Mouse (Mus musculus): ENCODE data around the gene Prkar1b. TPM values are rescaled to one million over a fixed set of nuclear protein-coding genes. Genes with fewer than 3 reads are reported as not detected.
A peak's percentile ranks its signal among the peaks of the same experiment; 100 is the strongest.

The Prkar1b gene
- polyA plus RNA-seq, 1 experiment: 5.4 TPM

DNA sequence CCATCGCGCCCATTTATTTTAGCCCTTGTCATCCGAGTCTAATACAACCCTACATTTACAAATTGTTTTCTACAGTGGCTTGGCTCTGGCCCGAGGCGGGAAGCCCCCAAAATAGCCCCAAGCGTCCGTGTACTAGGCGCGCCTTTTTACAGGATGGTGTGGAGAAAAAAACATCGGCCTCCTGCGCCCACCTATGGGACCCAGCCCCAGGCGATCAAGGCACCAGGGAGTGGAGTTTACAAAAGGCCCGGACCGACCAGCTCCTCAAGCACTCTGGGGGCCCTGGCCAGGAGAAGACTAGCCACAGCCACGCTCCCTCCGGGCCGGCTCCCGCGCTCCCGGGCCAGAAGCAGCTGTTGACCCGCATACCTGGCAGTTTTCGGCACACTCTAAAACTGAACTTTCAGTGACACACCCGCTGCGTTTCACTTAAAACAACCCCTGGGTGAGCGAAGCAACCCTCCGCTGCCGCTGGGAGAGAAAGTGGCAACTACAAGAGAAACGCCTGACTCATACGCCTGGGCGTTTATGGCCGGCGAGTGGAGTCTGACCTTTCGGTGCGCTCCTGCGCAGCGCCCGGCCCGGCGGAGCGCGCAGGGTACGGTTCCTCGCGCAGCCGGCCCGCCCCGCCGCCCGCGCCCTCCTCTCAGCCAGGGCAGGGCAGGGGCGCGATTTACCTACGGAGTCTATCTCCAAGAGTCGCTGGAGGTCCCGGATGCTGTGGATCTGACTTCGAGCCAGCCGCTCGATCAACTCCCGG, 157.0 kb downstream of the Prkar1b start:
- H3K27me3 ChIP-seq (ENCODE audit: control insufficient read depth, insufficient read depth, low read length): peaks cover 4% of the 10 kb centered on the region
- no peak overlapping the region for H3K27ac ChIP-seq (ENCODE audit: control insufficient read depth, insufficient read depth, low read depth, low read length)
- peak overlapping the region; percentile 88 for H3K4me3 ChIP-seq (ENCODE audit: control insufficient read depth, low read depth, low read length)
- TF ChIP-seq POLR2A (IDR thresholded peaks at IDR 0.05; ENCODE audit: control insufficient read depth, low read depth, low read length) (no peak), CTCF (IDR thresholded peaks at IDR 0.05; ENCODE audit: control insufficient read depth, insufficient read depth, insufficient replicate concordance, low read depth, low read length) (no peak)
- H3K4me1 ChIP-seq (ENCODE audit: control insufficient read depth, insufficient read depth, low read length): peaks cover 33% of the 10 kb centered on the region
- no peaks in the 10 kb centered on the region for H3K36me3 ChIP-seq (ENCODE audit: control insufficient read depth, insufficient read depth, low read length)

DNA sequence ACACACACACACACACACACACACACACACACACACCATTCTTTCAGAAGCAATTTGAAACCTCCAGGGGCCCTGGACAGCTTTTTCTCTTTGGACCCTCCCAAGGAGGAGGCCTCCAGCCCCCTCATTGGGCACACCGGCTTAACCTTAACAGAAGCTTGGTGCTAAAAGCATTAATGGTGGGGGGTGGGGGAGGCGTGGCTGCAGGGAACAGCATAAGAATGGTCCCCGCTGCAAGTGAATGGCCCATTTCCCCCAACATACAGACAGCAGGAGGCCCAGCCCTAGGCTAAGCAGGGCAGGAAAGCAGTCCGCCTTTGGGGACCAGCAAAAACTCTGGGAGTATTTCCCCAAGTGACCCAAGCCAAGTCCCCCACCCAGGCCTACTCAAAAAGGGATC, 158.1 kb downstream of the Prkar1b start:
- H3K27ac ChIP-seq (ENCODE audit: control insufficient read depth, insufficient read depth, low read depth, low read length): no peak overlapping the region

DNA sequence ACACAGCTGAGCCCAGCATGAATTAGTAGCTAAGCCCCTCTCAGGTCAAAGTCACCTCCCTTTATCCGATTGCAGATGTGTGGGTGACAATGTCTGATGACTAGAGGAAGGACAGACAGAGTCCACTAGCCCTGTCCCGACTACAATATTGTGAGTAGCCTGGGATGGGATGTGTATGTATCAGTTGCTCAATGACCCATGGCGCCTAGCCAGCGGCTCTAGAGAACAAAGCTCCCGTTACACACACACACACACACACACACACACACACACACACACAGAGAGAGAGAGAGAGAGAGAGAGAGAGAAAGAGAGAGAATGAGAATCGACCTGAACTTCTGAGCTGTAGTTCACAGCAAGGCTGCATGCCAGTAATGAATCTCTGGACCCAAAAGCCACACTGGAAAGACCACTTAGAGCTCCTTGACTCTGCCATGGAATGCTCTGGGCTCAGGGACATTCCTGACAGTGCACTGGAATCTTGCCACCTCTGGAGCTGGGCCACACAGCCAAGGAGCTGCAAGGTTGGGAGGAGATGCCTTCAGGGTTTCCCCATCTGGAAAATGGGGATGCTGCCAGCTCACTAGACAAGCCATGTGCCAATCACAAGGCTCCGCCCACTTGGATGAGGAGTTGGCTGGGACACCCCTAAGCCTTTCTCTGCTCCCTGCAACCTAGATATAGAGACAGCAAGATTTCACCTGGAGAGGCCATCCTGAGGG, 159.0 kb downstream of the Prkar1b start:
- Histone ChIP-seq H3K4me3 (ENCODE audit: control insufficient read depth, low read depth, low read length) (no peak overlapping the region), H3K27ac (ENCODE audit: control insufficient read depth, insufficient read depth, low read depth, low read length) (no peak overlapping the region), H3K4me1 (ENCODE audit: control insufficient read depth, insufficient read depth, low read length) (peaks cover 20% of the 10 kb centered on the region), H3K36me3 (ENCODE audit: control insufficient read depth, insufficient read depth, low read length) (no peaks in the 10 kb centered on the region), H3K27me3 (ENCODE audit: control insufficient read depth, insufficient read depth, low read length) (no peaks in the 10 kb centered on the region; the same call in 1 of the 2 replicates)
- no peak for TF ChIP-seq POLR2A (IDR thresholded peaks at IDR 0.05; ENCODE audit: control insufficient read depth, low read depth, low read length)
- TF ChIP-seq CTCF (IDR thresholded peaks at IDR 0.05; ENCODE audit: control insufficient read depth, insufficient read depth, insufficient replicate concordance, low read depth, low read length): no peak

More for the DNA sequence above, 158.1 kb downstream of the Prkar1b start:
- Histone ChIP-seq H3K4me1 (ENCODE audit: control insufficient read depth, insufficient read depth, low read length) (peaks cover 27% of the 10 kb centered on the region), H3K36me3 (ENCODE audit: control insufficient read depth, insufficient read depth, low read length) (no peaks in the 10 kb centered on the region), H3K27me3 (ENCODE audit: control insufficient read depth, insufficient read depth, low read length) (no peaks in the 10 kb centered on the region; the same call in 1 of the 2 replicates), H3K4me3 (ENCODE audit: control insufficient read depth, low read depth, low read length) (no peak overlapping the region)
- no peak for TF ChIP-seq CTCF (IDR thresholded peaks at IDR 0.05; ENCODE audit: control insufficient read depth, insufficient read depth, insufficient replicate concordance, low read depth, low read length)
- TF ChIP-seq POLR2A (IDR thresholded peaks at IDR 0.05; ENCODE audit: control insufficient read depth, low read depth, low read length): no peak

DNA sequence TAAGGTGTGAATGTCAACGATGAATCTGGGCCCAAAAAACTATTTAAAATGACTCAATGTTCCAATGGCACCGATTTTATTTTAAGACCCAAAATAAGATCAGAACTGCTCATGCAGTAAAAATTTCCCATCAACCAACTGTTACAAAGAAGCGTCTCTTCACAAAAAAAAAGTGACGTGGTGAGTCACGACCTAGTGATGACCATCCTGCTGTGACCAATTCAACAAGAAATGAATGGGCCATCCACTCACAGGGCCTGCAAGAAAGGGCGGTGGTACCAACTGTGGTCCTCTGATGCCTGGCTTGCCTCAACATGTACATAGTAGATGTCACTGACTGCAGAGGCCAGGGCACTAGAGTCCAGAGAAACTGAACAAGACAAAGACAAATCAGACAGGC, 160.2 kb downstream of the Prkar1b start:
- Histone ChIP-seq H3K27ac (ENCODE audit: control insufficient read depth, insufficient read depth, low read depth, low read length) (no peak overlapping the region), H3K27me3 (ENCODE audit: control insufficient read depth, insufficient read depth, low read length) (no peaks in the 10 kb centered on the region; the same call in 1 of the 2 replicates), H3K4me1 (ENCODE audit: control insufficient read depth, insufficient read depth, low read length) (peaks cover 16% of the 10 kb centered on the region), H3K36me3 (ENCODE audit: control insufficient read depth, insufficient read depth, low read length) (no peaks in the 10 kb centered on the region), H3K4me3 (ENCODE audit: control insufficient read depth, low read depth, low read length) (no peak overlapping the region)
- TF ChIP-seq CTCF (IDR thresholded peaks at IDR 0.05; ENCODE audit: control insufficient read depth, insufficient read depth, insufficient replicate concordance, low read depth, low read length) (no peak), POLR2A (IDR thresholded peaks at IDR 0.05; ENCODE audit: control insufficient read depth, low read depth, low read length) (no peak)

DNA sequence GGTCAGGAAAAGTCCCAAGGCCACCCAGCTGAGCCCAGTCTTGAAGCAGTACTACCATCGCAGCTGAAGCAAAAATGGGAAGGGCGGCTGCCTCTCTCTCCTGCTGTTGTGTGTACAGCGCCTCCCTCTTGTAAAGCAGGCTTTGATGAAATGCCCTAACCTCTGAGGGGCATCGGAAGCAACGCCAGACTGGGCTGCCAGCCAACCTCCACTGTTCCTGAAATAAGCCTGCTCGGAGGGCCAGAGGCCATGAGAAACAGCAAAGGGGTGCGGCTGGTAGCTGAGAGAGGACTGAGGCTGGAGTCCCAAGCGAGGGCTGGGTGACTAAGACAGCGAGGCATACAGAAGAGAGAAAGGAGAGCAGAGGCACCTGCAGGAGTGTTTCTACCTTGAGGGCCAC, 161.0 kb downstream of the Prkar1b start:
- H3K4me1 ChIP-seq (ENCODE audit: control insufficient read depth, insufficient read depth, low read length): peaks cover 12% of the 10 kb centered on the region

DNA sequence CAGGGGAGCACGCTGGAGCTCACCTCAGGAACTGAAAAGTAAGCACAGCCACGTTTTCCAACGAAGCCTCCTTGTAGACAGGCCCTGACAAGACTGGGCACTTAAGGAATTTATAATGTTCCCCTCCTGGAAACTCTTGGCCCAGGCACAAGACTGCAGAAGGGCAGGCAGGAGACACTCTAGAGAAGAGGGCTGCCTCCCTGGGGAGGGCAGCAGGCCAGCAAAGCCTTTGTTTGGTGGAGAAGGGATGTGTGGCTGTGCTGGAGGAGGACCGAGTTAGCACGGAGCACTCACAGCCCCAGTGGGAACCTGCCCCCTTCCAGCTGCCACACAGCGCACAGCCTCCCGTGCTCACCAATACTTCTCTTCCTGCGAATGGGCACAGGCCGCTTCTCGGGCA, 161.8 kb downstream of the Prkar1b start:
- Histone ChIP-seq H3K27me3 (ENCODE audit: control insufficient read depth, insufficient read depth, low read length) (no peaks in the 10 kb centered on the region), H3K4me1 (ENCODE audit: control insufficient read depth, insufficient read depth, low read length) (peaks cover 6% of the 10 kb centered on the region), H3K36me3 (ENCODE audit: control insufficient read depth, insufficient read depth, low read length) (no peaks in the 10 kb centered on the region), H3K4me3 (ENCODE audit: control insufficient read depth, low read depth, low read length) (no peak overlapping the region), H3K27ac (ENCODE audit: control insufficient read depth, insufficient read depth, low read depth, low read length) (no peak overlapping the region)
- TF ChIP-seq POLR2A (IDR thresholded peaks at IDR 0.05; ENCODE audit: control insufficient read depth, low read depth, low read length) (no peak), CTCF (IDR thresholded peaks at IDR 0.05; ENCODE audit: control insufficient read depth, insufficient read depth, insufficient replicate concordance, low read depth, low read length) (no peak)

More for the DNA sequence above, 161.0 kb downstream of the Prkar1b start:
- Histone ChIP-seq H3K27me3 (ENCODE audit: control insufficient read depth, insufficient read depth, low read length) (no peaks in the 10 kb centered on the region), H3K4me3 (ENCODE audit: control insufficient read depth, low read depth, low read length) (no peak overlapping the region), H3K27ac (ENCODE audit: control insufficient read depth, insufficient read depth, low read depth, low read length) (no peak overlapping the region), H3K36me3 (ENCODE audit: control insufficient read depth, insufficient read depth, low read length) (no peaks in the 10 kb centered on the region)
- TF ChIP-seq CTCF (IDR thresholded peaks at IDR 0.05; ENCODE audit: control insufficient read depth, insufficient read depth, insufficient replicate concordance, low read depth, low read length) (no peak), POLR2A (IDR thresholded peaks at IDR 0.05; ENCODE audit: control insufficient read depth, low read depth, low read length) (no peak)

DNA sequence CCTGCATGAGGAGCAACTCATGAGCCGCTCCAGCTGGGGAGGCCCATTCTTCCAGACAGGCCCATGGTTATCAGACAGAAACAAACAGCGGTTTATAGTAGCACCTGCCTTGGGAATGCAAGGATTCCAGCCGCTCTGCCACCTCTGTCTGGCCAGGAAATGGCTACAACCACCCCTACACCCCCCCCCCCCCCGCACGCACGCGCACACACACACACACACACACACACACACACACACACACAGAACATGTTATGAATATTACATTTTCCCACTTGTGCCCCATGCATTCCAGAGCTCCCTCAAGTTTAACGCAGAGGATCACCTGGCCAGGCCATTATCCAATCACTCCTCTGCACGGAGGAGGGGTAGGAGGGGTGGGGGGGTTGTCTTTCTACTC, 167.9 kb downstream of the Prkar1b start:
- Histone ChIP-seq H3K27me3 (ENCODE audit: control insufficient read depth, insufficient read depth, low read length) (no peaks in the 10 kb centered on the region), H3K36me3 (ENCODE audit: control insufficient read depth, insufficient read depth, low read length) (no peaks in the 10 kb centered on the region), H3K27ac (ENCODE audit: control insufficient read depth, insufficient read depth, low read depth, low read length) (no peak overlapping the region), H3K4me1 (ENCODE audit: control insufficient read depth, insufficient read depth, low read length) (no peaks in the 10 kb centered on the region), H3K4me3 (ENCODE audit: control insufficient read depth, low read depth, low read length) (no peak overlapping the region)
- no peak for TF ChIP-seq CTCF (IDR thresholded peaks at IDR 0.05; ENCODE audit: control insufficient read depth, insufficient read depth, insufficient replicate concordance, low read depth, low read length)

Data from testis, adult 2 months (tissue).